Mouse (Mus musculus) lung, embryonic 16.5 days (tissue): Measurements from ENCODE around the gene Trp73. TPM values are rescaled to one million over a fixed set of nuclear protein-coding genes. Genes with fewer than 3 reads are reported as not detected.

ENCODE experiments used
- ATAC-seq: fragments of 200-750 bp; cut with Nextera tagmentation; 2 replicates; pipeline ENCODE4 v1.8.0; 2017; ENCODE audit warnings: low read depth, mild to moderate bottlenecking, moderate library complexity
- H3K27ac ChIP-seq: fragments of 300-500 bp; sonication (generic); 2 replicates; pipeline ENCODE4 v1.5.1; 2014; ENCODE audit warnings: mild to moderate bottlenecking, control low read depth, low read length
- H3K27me3 ChIP-seq: fragments of 300-500 bp; sonication (generic); 2 replicates; pipeline ENCODE4 v1.6.1; 2014; ENCODE audit warnings: low read depth, low read length, mixed read lengths; ENCODE audit not compliant: control insufficient read depth, insufficient read depth
- H3K36me3 ChIP-seq: fragments of 300-500 bp; sonication (generic); 2 replicates; pipeline ENCODE4 v1.6.1; 2014; ENCODE audit warnings: low read length; ENCODE audit not compliant: control insufficient read depth, insufficient read depth
- H3K4me1 ChIP-seq: fragments of 300-500 bp; sonication (generic); replicated peaks from 2 replicates; pipeline ENCODE4 v1.6.1; 2014; ENCODE audit warnings: low read length, mixed read lengths; ENCODE audit not compliant: control insufficient read depth, insufficient read depth
- H3K4me2 ChIP-seq: fragments of 300-500 bp; sonication (generic); 2 replicates; pipeline ENCODE4 v1.6.1; 2014; ENCODE audit warnings: low read depth, low read length, control low read depth
- H3K4me3 ChIP-seq: fragments of 300-500 bp; sonication (generic); 2 replicates; pipeline ENCODE4 v1.5.1; 2014; ENCODE audit warnings: mild to moderate bottlenecking, low read length, control low read depth
- H3K9ac ChIP-seq: fragments of 300-500 bp; sonication (generic); 2 replicates; pipeline ENCODE4 v1.6.1; 2014; ENCODE audit warnings: low read length, control low read depth
- H3K9me3 ChIP-seq: fragments of 300-500 bp; sonication (generic); 2 replicates; pipeline ENCODE4 v1.6.1; 2016; ENCODE audit warnings: low read length; ENCODE audit not compliant: control insufficient read depth
- WGBS: fragments of 180-500 bp; shearing (Covaris S2); extraction: QIAGEN DNeasy Blood & Tissue Kit; methylation state at CpG from one replicate; pipeline ENCODE4 v1.1.7; 2014; 5-methylcytosine and 5-hydroxymethylcytosine counted together
- polyA plus RNA-seq: library from polyadenylated mRNA; unstranded; fragments of >200 nt; fragmentation: Nextera tagmentation; extraction: Ambion mirVana; gene quantifications from 2 replicates; pipeline ENCODE4 v1.2.1, GENCODE M21; 2015

Gene Trp73
- polyA plus RNA-seq, 1 experiment from 2014 or later = 3.4 TPM

DNA sequence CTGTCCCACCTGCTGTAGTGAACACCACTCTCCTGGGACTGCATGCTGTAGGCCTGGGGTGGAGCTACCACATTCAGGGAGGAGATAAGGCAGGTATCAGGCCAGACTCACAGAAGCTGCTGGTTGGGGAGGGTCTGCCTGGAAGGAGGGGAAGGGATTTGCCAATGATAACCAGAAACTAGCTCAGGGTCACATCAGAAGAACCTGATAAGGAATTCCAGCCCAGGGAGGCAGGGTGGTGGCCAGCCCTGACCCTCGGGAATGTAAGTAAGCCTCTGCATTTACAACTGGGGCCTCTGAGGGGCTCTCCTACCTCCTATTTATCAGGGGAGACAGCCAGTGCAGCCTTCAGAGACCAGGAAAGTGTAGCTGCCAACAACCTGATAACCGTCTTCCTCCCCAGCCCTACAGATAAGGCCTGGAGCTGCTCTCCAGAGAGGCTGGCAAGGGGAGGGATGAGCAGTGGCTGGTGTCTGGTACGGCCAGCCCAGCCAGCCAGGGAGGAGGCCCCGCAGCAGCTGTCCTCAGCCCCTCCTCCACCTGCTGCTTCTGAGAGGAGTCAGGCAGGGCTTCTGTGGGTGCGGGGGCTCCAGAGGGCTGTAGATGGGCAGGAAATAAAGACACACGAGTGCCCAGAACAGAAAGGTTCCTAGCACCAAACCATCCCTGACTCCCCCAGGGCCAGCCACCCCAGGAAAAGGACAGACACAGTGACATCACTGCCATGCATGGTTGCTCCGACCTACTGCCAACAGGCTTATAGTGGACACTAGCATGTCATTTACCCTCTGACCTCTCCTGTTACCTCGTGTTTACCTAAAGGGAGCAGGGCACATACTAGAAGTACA lies 116.0 kb downstream of the Trp73 start:
- H3K4me3 ChIP-seq = no peak overlapping the region; the same call in 1 of the 2 replicates
- H3K4me1 ChIP-seq = peaks cover 12% of the 10 kb centered on the region
- peak overlapping the region; percentile 22; the same call in 1 of the 2 replicates for H3K9ac ChIP-seq
- H3K27me3 ChIP-seq = peaks cover 2% of the 10 kb centered on the region; the same call in 1 of the 2 replicates
- no peak for ATAC-seq
- 15% methylated on average over 8 of the region's 8 CpGs for WGBS
- no peak overlapping the region for H3K27ac ChIP-seq
- no peaks in the 10 kb centered on the region for H3K9me3 ChIP-seq
- H3K36me3 ChIP-seq = peaks cover 23% of the 10 kb centered on the region
- peak overlapping the region; percentile 79; the same call in 1 of the 2 replicates for H3K4me2 ChIP-seq

DNA sequence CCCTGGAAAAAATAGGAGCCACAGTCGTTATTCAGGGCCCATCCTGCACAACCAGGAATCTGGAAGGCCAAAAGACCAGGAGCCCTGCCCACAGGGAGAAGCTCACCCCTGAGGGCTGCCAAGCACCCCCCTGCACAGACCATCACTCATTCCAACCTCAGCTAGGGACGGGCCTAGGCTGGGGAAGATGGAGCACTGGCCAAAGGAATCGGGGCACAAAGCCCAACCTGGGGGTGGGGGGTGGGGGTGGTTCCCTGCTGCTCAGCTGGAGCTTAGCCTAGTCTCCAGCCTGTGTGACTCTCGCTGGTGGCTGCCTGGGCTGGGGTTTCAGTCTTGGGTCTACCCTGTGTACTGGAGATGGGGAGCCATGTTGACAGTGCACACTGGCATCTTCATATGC lies 117.2 kb downstream of the Trp73 start:
- Histone ChIP-seq H3K4me1 (peaks cover 12% of the 10 kb centered on the region), H3K4me3 (no peak overlapping the region), H3K27ac (no peak overlapping the region), H3K9ac (peak overlapping the region; percentile 26; the same call in 1 of the 2 replicates), H3K4me2 (no peak overlapping the region), H3K9me3 (no peaks in the 10 kb centered on the region), H3K27me3 (peaks cover 2% of the 10 kb centered on the region; the same call in 1 of the 2 replicates), H3K36me3 (peaks cover 34% of the 10 kb centered on the region)
- no peak for ATAC-seq
- WGBS = 28% methylated on average over 4 of the region's 4 CpGs

DNA sequence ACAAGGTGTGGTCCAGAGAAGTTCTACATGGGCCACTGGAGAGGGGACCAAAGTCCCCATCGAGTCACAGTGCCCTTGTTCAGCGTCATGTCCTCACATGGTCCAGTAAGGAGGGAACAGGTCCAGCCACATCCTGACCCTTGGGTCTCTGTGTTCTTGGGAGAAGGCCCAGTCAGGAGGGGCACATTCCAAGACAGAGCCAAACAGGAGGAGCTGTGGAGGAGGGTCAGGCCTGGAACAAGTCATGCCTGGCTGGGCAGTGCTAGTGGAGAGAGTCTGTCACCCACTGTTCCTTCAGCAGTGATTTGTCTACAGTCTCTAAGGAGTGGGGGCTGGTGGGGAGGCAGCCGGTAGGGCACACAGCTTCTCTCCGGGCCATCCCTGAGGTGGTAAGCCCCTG lies 117.6 kb downstream of the Trp73 start:
- H3K9ac ChIP-seq = peak overlapping the region; percentile 26; the same call in 1 of the 2 replicates
- ATAC-seq = no peak
- no peaks in the 10 kb centered on the region for H3K9me3 ChIP-seq
- 65% methylated on average over 4 of the region's 4 CpGs for WGBS
- no peaks in the 10 kb centered on the region; the same call in 1 of the 2 replicates for H3K27me3 ChIP-seq
- no peak overlapping the region for H3K4me3 ChIP-seq
- peaks cover 12% of the 10 kb centered on the region for H3K4me1 ChIP-seq
- H3K4me2 ChIP-seq = no peak overlapping the region
- peaks cover 36% of the 10 kb centered on the region for H3K36me3 ChIP-seq
- H3K27ac ChIP-seq = no peak overlapping the region

DNA sequence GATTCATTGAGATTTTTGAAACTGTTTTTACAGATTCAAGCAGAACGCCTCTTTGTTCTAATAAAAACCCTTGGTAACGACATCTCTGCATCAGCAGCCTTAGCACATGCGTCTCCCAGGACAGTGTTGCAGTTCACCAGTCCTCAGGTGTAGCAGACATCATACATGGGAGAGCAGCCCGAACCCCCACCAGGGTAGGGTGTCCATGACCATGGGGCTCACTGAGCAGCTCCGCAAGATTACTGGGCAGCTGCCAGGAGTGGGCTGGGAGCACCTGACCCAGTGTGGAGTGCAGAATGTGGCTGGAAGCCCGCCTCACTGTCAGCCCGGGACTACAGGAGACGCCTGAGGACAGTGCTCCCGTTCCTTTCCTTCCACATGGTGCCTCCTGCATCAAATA lies 118.6 kb downstream of the Trp73 start:
- Histone ChIP-seq H3K9me3 (no peaks in the 10 kb centered on the region), H3K27ac (no peak overlapping the region), H3K9ac (no peak overlapping the region), H3K4me2 (no peak overlapping the region), H3K36me3 (peaks cover 40% of the 10 kb centered on the region), H3K27me3 (no peaks in the 10 kb centered on the region; the same call in 1 of the 2 replicates), H3K4me1 (peaks cover 12% of the 10 kb centered on the region), H3K4me3 (no peak overlapping the region)
- 88% methylated on average over 9 of the region's 9 CpGs for WGBS
- no peak for ATAC-seq

DNA sequence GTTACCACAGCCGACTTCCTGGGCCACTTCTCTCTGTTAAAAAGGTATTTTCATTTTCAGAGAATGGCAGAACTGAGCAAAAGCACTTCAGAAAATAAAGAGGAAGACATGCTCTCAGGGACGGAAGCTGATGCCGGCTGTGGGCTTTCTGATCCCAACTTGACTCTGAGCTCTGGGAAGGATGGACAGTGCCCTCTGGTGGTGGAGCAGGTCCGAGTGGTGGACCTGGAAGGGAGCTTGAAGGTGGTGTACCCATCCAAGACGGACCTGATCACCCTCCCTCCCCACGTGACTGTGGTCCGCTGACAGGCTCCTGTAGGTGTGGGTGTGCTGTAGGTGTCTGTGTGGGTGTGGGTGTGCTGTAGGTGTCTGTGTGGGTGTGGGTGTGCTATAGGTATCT lies 120.4 kb downstream of the Trp73 start:
- Histone ChIP-seq H3K4me1 (peaks cover 3% of the 10 kb centered on the region), H3K36me3 (peaks cover 47% of the 10 kb centered on the region), H3K4me2 (no peak overlapping the region), H3K27me3 (no peaks in the 10 kb centered on the region; the same call in 1 of the 2 replicates), H3K9ac (no peak overlapping the region), H3K27ac (no peak overlapping the region), H3K9me3 (no peaks in the 10 kb centered on the region), H3K4me3 (no peak overlapping the region)
- ATAC-seq = no peak
- 64% methylated on average over 7 of the region's 7 CpGs for WGBS

DNA sequence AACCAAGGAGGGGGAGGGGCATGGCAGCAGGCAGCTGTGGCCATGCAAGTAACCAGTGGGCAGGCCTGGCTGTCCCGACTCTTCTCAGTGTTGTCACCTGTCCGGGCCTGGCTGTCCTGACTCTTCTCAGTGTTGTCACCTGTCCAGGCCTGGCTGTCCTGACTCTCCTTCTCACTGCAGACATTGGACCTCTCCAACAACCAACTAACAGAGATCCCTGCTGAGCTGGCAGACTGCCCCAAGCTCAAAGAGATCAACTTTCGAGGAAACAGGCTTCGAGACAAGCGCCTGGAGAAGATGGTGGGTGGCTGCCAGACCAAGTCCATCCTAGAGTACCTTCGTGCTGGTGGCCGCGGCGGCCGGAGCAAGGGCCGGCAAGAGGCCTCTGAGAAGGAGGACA lies 124.5 kb downstream of the Trp73 start:
- peaks cover 37% of the 10 kb centered on the region for H3K36me3 ChIP-seq
- no peaks in the 10 kb centered on the region for H3K9me3 ChIP-seq
- no peak overlapping the region for H3K27ac ChIP-seq
- 89% methylated on average over 11 of the region's 11 CpGs for WGBS
- no peak overlapping the region for H3K4me3 ChIP-seq
- ATAC-seq = no peak
- peaks cover 11% of the 10 kb centered on the region for H3K4me1 ChIP-seq
- H3K9ac ChIP-seq = no peak overlapping the region
- H3K27me3 ChIP-seq = no peaks in the 10 kb centered on the region
- no peak overlapping the region for H3K4me2 ChIP-seq

DNA sequence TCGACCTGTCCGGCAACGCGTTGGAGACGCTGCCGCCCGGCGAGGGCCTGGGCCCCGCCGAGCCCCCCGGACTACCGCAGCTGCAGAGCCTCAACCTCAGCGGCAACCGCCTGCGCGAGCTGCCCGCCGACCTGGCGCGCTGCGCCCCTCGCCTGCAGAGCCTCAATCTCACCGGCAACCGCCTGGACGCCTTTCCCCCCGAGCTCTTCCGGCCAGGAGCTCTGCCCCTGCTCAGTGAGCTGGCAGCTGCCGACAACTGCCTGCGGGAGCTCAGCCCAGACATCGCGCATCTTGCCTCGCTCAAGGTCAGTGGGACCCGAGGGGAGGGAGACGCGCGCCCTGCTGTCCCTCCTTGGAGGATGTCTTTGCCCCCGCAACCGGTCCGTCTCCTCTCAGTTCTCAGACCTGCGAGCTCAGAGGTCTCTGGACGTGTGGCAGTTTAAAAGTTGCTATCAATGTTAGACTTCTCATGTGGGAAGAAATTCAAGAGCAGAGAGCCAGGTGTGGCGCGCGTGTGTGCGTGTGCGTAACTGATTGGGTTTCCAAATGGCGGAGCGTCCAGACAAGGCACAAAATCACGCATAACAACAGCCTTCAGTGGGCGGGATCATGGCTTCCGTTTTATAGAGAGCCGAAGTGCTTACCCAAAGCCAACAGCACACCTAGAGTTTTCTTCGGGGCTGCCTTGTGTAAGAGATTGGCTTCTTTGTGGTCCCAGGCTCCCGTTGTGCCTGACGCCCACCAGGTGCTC lies 127.7 kb downstream of the Trp73 start:
- Histone ChIP-seq H3K27ac (no peak overlapping the region), H3K4me2 (peak overlapping the region; percentile 87), H3K4me3 (peak overlapping the region; percentile 79), H3K27me3 (no peaks in the 10 kb centered on the region), H3K4me1 (peaks cover 11% of the 10 kb centered on the region), H3K9ac (peak overlapping the region; percentile 89), H3K36me3 (peaks cover 11% of the 10 kb centered on the region), H3K9me3 (no peaks in the 10 kb centered on the region)
- peak; percentile 11; the same call in 1 of the 2 replicates for ATAC-seq
- under 1% methylated on average over 50 of the region's 55 CpGs for WGBS

DNA sequence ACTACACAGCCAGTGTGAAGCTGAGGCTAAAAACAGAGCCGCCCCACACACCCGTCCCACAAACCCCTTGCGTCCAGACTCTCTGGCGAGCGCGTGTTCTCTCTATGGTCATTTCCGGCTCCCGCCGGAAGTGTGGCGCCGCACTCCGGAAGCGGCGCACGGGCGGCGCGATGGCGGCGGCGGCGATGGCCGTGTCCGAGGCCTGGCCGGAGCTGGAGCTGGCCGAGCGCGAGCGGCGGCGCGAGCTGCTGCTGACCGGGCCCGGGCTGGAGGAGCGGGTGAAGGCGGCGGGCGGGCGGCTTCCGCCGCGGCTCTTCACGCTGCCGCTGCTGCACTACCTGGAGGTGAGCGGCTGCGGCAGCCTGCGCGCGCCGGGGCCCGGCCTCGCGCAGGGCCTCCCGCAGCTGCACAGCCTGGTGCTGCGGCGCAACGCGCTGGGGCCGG lies 128.3 kb downstream of the Trp73 start, which contains the start of gene Lrrc47:
Gene Lrrc47 (plus strand): TSS at position 86 of the 444 bp plus-strand sequence.
- Histone ChIP-seq H3K27me3 (no peaks in the 10 kb centered on the region), H3K4me3 (peak within 1 kb of the TSS; percentile 79), H3K9ac (peak within 1 kb of the TSS; percentile 89), H3K4me1 (peaks cover 11% of the 10 kb centered on the region), H3K27ac (no peak within 1 kb of the TSS), H3K9me3 (no peaks in the 10 kb centered on the region), H3K36me3 (peaks cover 7% of the 10 kb centered on the region), H3K4me2 (peak within 1 kb of the TSS; percentile 87)
- under 1% methylated on average over 52 of the region's 59 CpGs for whole genome bisulfite sequencing
- ATAC-seq = peak; percentile 95
